Mouse (Mus musculus) embryo, embryonic 9.5 days (tissue): ENCODE data around the gene Eif2s3y.
A peak's percentile ranks its signal among the peaks of the same experiment; 100 is the strongest.

Experiments used
- DNase-seq: peaks from one replicate; pipeline ENCODE4 v3.0.0-alpha.2; 2017; ENCODE audit errors: extremely low spot score

The Eif2s3y gene

DNA sequence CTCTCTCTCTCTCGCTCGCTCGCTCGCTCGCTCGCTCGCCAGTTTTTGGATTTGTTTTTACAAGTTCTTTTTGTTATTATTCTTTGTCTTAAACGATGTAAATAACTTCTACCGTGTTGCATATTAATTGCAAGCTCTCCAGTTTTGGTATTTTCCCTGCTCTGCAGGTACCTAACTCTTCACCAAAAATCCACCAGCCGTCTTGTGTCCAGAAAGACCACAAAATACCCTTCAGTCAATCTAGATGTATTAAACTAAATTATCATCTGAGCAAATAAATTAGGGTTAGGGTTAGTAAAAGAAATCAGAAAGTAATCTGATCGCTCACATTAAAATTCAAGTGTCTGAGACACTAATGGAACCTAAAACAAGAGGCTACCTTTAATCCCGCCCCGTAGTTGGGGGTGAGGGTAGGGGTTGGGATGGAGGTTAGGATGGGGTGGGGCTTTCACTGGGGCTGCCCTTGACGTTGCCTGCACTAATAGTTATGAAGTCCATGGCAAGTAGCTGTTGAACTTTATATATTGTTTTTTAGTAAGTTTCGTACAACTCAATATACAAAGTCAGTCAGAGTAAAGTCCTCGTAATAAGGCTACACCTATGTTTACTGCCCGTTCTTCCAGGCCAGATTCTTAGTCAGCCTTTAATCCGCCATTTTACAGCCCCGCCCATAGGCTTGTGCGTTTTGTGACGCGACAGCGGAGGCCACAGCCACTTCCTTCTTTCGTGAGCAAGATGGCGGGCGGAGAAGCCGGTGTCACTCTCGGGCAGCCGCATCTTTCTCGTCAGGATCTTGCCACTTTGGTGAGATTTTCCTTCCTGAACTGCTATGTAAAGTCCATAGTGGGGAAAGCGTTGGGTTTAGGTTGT is at the start of gene Eif2s3y:
TSS of gene Eif2s3y (plus strand) at position 662 of the 870 bp plus-strand sequence.
- peak; percentile 53 for DNase-seq
